Mouse (Mus musculus) cerebellum, adult 2 months (tissue): ENCODE results near the gene Olfr141.

ENCODE experiments used
- CTCF ChIP-seq: fragments of 200-500 bp; IDR thresholded peaks from 2 replicates; pipeline ENCODE4 v1.5.1; 2011; ENCODE audit warnings: low read depth, mild to moderate bottlenecking, control low read depth, low read length, moderate library complexity, borderline replicate concordance; ENCODE audit not compliant: insufficient read depth
- POLR2A ChIP-seq: fragments of 200-500 bp; IDR thresholded peaks from 2 replicates; pipeline ENCODE4 v1.6.1; 2011; ENCODE audit warnings: low read length, control low read depth, borderline replicate concordance; ENCODE audit not compliant: insufficient read depth

GRCm38 (mm10) chr2:86851596-86851995, 41.8 kb upstream of the Olfr141 start, which contains the start of gene Olfr1095:
- TF ChIP-seq CTCF (no peak), POLR2A (no peak)
